Mouse (Mus musculus) heart, adult 2 months (tissue): ENCODE results near the gene Snx1.

Experiments
- CTCF ChIP-seq: fragments of 200-600 bp; IDR thresholded peaks from 2 replicates; pipeline ENCODE4 v1.8.1; 2022; ENCODE audit warnings: antibody characterized with exemption, mild to moderate bottlenecking, moderate library complexity
- EP300 ChIP-seq: fragments of 200-500 bp; IDR thresholded peaks from 2 replicates; pipeline ENCODE4 v1.6.1; 2011; ENCODE audit warnings: low read depth, low read length, control low read depth; ENCODE audit not compliant: insufficient read depth
- POLR2A ChIP-seq: fragments of 200-500 bp; IDR thresholded peaks from 2 replicates; pipeline ENCODE4 v1.6.1; 2011; ENCODE audit warnings: mild to moderate bottlenecking, low read depth, low read length, control low read depth; ENCODE audit not compliant: insufficient read depth

- no peak for TF ChIP-seq POLR2A
- TF ChIP-seq EP300: no peak
- TF ChIP-seq CTCF: no peak
Measured at GRCm38 (mm10) chr9:66053620-66054019, 72.8 kb downstream of the Snx1 start.
